Mouse (Mus musculus) kidney, embryonic 16.5 days (tissue): ENCODE results near the gene Shank2. TPM values are rescaled to one million over a fixed set of nuclear protein-coding genes. Genes with fewer than 3 reads are reported as not detected.
A peak's percentile ranks its signal among the peaks of the same experiment; 100 is the strongest.

Source experiments
- ATAC-seq: fragments of 200-750 bp; cut with Nextera tagmentation; 2 replicates; pipeline ENCODE4 v1.8.0; 2017; ENCODE audit warnings: moderate TSS enrichment; ENCODE audit not compliant: low FRiP score, low TSS enrichment
- H3K27ac ChIP-seq: fragments of 300-500 bp; sonication (generic); 2 replicates; pipeline ENCODE4 v1.5.1; 2014; ENCODE audit warnings: low read length
- H3K27me3 ChIP-seq: fragments of 300-500 bp; sonication (generic); 2 replicates; pipeline ENCODE4 v1.6.1; 2014; ENCODE audit warnings: low read length, control low read depth, mixed read lengths; ENCODE audit not compliant: insufficient read depth
- H3K36me3 ChIP-seq: fragments of 300-500 bp; sonication (generic); 2 replicates; pipeline ENCODE4 v1.6.1; 2014; ENCODE audit warnings: low read length, control low read depth, mixed read lengths; ENCODE audit not compliant: insufficient read depth
- H3K4me1 ChIP-seq: fragments of 300-500 bp; sonication (generic); 2 replicates; pipeline ENCODE4 v1.6.1; 2014; ENCODE audit warnings: low read length, control low read depth, mixed read lengths; ENCODE audit not compliant: insufficient read depth
- H3K4me2 ChIP-seq: fragments of 300-500 bp; sonication (generic); replicated peaks from 2 replicates; pipeline ENCODE4 v1.6.1; 2014; ENCODE audit warnings: low read depth, low read length
- H3K4me3 ChIP-seq: fragments of 300-500 bp; sonication (generic); 2 replicates; pipeline ENCODE4 v1.5.1; 2014; ENCODE audit warnings: mild to moderate bottlenecking, low read length
- H3K9ac ChIP-seq: fragments of 300-500 bp; sonication (generic); replicated peaks from 2 replicates; pipeline ENCODE4 v1.6.1; 2014; ENCODE audit warnings: low read length
- H3K9me3 ChIP-seq: fragments of 300-500 bp; sonication (generic); 2 replicates; pipeline ENCODE4 v1.6.1; 2016; ENCODE audit warnings: low read length, control low read depth
- WGBS: fragments of 180-500 bp; shearing (Covaris S2); extraction: QIAGEN DNeasy Blood & Tissue Kit; methylation state at CpG from one replicate; pipeline ENCODE4 v1.1.7; 2014; 5-methylcytosine and 5-hydroxymethylcytosine counted together
- polyA plus RNA-seq: library from polyadenylated mRNA; unstranded; fragments of >200 nt; fragmentation: Nextera tagmentation; extraction: Ambion mirVana; gene quantifications from 2 replicates; pipeline ENCODE4 v1.2.1, GENCODE M21; 2015

The Shank2 gene
- polyA plus RNA-seq, 1 experiment from 2014 or later, result 4.0 TPM

- H3K4me1 ChIP-seq, result peaks cover 17% of the 10 kb centered on the region
- no peaks in the 10 kb centered on the region for H3K9me3 ChIP-seq
- no peak for ATAC-seq
- peaks cover 53% of the 10 kb centered on the region for H3K27me3 ChIP-seq
- peak overlapping the region; percentile 59 for H3K4me3 ChIP-seq
- peak overlapping the region; percentile 90 for H3K4me2 ChIP-seq
- H3K27ac ChIP-seq, result no peak overlapping the region
- 57% methylated on average over 5 of the region's 5 CpGs for WGBS
- no peaks in the 10 kb centered on the region for H3K36me3 ChIP-seq
- H3K9ac ChIP-seq, result no peak overlapping the region
Measured at GRCm38 (mm10) chr7:143979986-143980385, 21.7 kb upstream of the Shank2 start.

- ATAC-seq, result peak; percentile 88
- peak overlapping the region; percentile 16; the same call in 1 of the 2 replicates for H3K27ac ChIP-seq
- H3K4me2 ChIP-seq, result no peak overlapping the region
- no peak overlapping the region for H3K4me3 ChIP-seq
- H3K9me3 ChIP-seq, result no peaks in the 10 kb centered on the region
- no peaks in the 10 kb centered on the region for H3K36me3 ChIP-seq
- H3K9ac ChIP-seq, result no peak overlapping the region
- WGBS, result 65% methylated on average over 2 of the region's 2 CpGs
- no peaks in the 10 kb centered on the region for H3K27me3 ChIP-seq
- no peaks in the 10 kb centered on the region for H3K4me1 ChIP-seq
Measured at GRCm38 (mm10) chr7:143986281-143986680, 15.4 kb upstream of the Shank2 start.

GRCm38 (mm10) chr7:143991160-143991559, 10.6 kb upstream of the Shank2 start:
- H3K9me3 ChIP-seq, result no peaks in the 10 kb centered on the region
- no peaks in the 10 kb centered on the region for H3K36me3 ChIP-seq
- no peaks in the 10 kb centered on the region for H3K4me1 ChIP-seq
- H3K4me2 ChIP-seq, result no peak overlapping the region
- ATAC-seq, result no peak
- no peak overlapping the region for H3K4me3 ChIP-seq
- no peak overlapping the region for H3K27ac ChIP-seq
- no peak overlapping the region for H3K9ac ChIP-seq
- no peaks in the 10 kb centered on the region for H3K27me3 ChIP-seq

GRCm38 (mm10) chr7:143999073-143999472, 2.7 kb upstream of the Shank2 start:
- no peaks in the 10 kb centered on the region for H3K36me3 ChIP-seq
- H3K9me3 ChIP-seq, result 0 out of 2 replicates have a peak, but pooled peaks cover 4% of the 10 kb centered on the region
- H3K4me2 ChIP-seq, result no peak overlapping the region
- ATAC-seq, result no peak
- no peak overlapping the region for H3K27ac ChIP-seq
- H3K4me1 ChIP-seq, result no peaks in the 10 kb centered on the region
- 83% methylated on average over 3 of the region's 3 CpGs for WGBS
- no peak overlapping the region for H3K4me3 ChIP-seq
- H3K9ac ChIP-seq, result no peak overlapping the region
- H3K27me3 ChIP-seq, result no peaks in the 10 kb centered on the region

GRCm38 (mm10) chr7:144003471-144003870, 1.7 kb downstream of the Shank2 start:
- Histone ChIP-seq H3K27me3 (no peaks in the 10 kb centered on the region), H3K4me2 (no peak overlapping the region), H3K4me1 (no peaks in the 10 kb centered on the region), H3K36me3 (no peaks in the 10 kb centered on the region), H3K27ac (no peak overlapping the region), H3K4me3 (no peak overlapping the region), H3K9me3 (no peaks in the 10 kb centered on the region), H3K9ac (no peak overlapping the region)
- 91% methylated on average over 3 of the region's 3 CpGs for WGBS
- no peak for ATAC-seq

- ATAC-seq, result no peak
- WGBS, result 71% methylated on average over 4 of the region's 4 CpGs
- H3K4me3 ChIP-seq, result no peak overlapping the region
Measured at GRCm38 (mm10) chr7:144008079-144008478, 6.4 kb downstream of the Shank2 start.

GRCm38 (mm10) chr7:144008985-144009384, 7.3 kb downstream of the Shank2 start:
- no peak overlapping the region for H3K4me3 ChIP-seq
- H3K4me2 ChIP-seq, result no peak overlapping the region
- H3K27me3 ChIP-seq, result no peaks in the 10 kb centered on the region
- no peaks in the 10 kb centered on the region for H3K9me3 ChIP-seq
- peak overlapping the region; percentile 11; the same call in 1 of the 2 replicates for H3K27ac ChIP-seq
- no peaks in the 10 kb centered on the region for H3K4me1 ChIP-seq
- no peaks in the 10 kb centered on the region for H3K36me3 ChIP-seq
- peak; percentile 88 for ATAC-seq
- H3K9ac ChIP-seq, result no peak overlapping the region
- WGBS, result 41% methylated on average over 4 of the region's 4 CpGs

More at GRCm38 (mm10) chr7:144008079-144008478, 6.4 kb downstream of the Shank2 start:
- Histone ChIP-seq H3K27me3 (no peaks in the 10 kb centered on the region), H3K9me3 (no peaks in the 10 kb centered on the region), H3K9ac (no peak overlapping the region), H3K36me3 (no peaks in the 10 kb centered on the region), H3K27ac (no peak overlapping the region), H3K4me1 (no peaks in the 10 kb centered on the region), H3K4me2 (no peak overlapping the region)

GRCm38 (mm10) chr7:144014485-144014884, 12.8 kb downstream of the Shank2 start:
- no peak overlapping the region for H3K9ac ChIP-seq
- no peak overlapping the region for H3K4me3 ChIP-seq
- ATAC-seq, result no peak
- no peaks in the 10 kb centered on the region for H3K9me3 ChIP-seq
- 84% methylated on average over 2 of the region's 2 CpGs for whole genome bisulfite sequencing
- no peaks in the 10 kb centered on the region for H3K27me3 ChIP-seq
- no peaks in the 10 kb centered on the region for H3K4me1 ChIP-seq
- no peaks in the 10 kb centered on the region for H3K36me3 ChIP-seq
- no peak overlapping the region for H3K4me2 ChIP-seq
- H3K27ac ChIP-seq, result no peak overlapping the region

GRCm38 (mm10) chr7:144021801-144022200, 20.1 kb downstream of the Shank2 start:
- H3K36me3 ChIP-seq, result no peaks in the 10 kb centered on the region
- H3K27me3 ChIP-seq, result no peaks in the 10 kb centered on the region
- H3K27ac ChIP-seq, result peak overlapping the region; percentile 49
- no peak overlapping the region for H3K9ac ChIP-seq
- peaks cover 18% of the 10 kb centered on the region for H3K4me1 ChIP-seq
- H3K9me3 ChIP-seq, result no peaks in the 10 kb centered on the region
- no peak overlapping the region for H3K4me3 ChIP-seq
- no peak overlapping the region for H3K4me2 ChIP-seq
- WGBS, result 80% methylated on average over 3 of the region's 3 CpGs
- no peak for ATAC-seq

- ATAC-seq, result peak; percentile 57
- Histone ChIP-seq H3K4me1 (peaks cover 18% of the 10 kb centered on the region), H3K9me3 (no peaks in the 10 kb centered on the region), H3K27ac (peak overlapping the region; percentile 49), H3K36me3 (no peaks in the 10 kb centered on the region), H3K27me3 (no peaks in the 10 kb centered on the region), H3K4me3 (no peak overlapping the region), H3K9ac (no peak overlapping the region), H3K4me2 (no peak overlapping the region)
- WGBS, result 24% methylated on average over 5 of the region's 5 CpGs
Measured at GRCm38 (mm10) chr7:144022682-144023081, 21.0 kb downstream of the Shank2 start.
